Mouse (Mus musculus): Measurements from ENCODE around the gene Taok1. TPM values are rescaled to one million over a fixed set of nuclear protein-coding genes. Genes with fewer than 3 reads are reported as not detected.

Taok1 gene
- polyA plus RNA-seq, 1 experiment, result 5.8 TPM

GRCm38 (mm10) chr11:77513811-77514170 is 93.8 kb downstream of the Taok1 start:
- peaks cover 36% of the 10 kb centered on the region for H3K4me1 ChIP-seq (ENCODE audit: control insufficient read depth, insufficient read depth, low read length)
- H3K36me3 ChIP-seq (ENCODE audit: control insufficient read depth, insufficient read depth, low read length), result no peaks in the 10 kb centered on the region
- no peak overlapping the region for H3K27ac ChIP-seq (ENCODE audit: control insufficient read depth, insufficient read depth, low read depth, low read length)
- TF ChIP-seq POLR2A (IDR thresholded peaks at IDR 0.05; ENCODE audit: control insufficient read depth, low read depth, low read length), result no peak
- TF ChIP-seq CTCF (IDR thresholded peaks at IDR 0.05; ENCODE audit: control insufficient read depth, insufficient read depth, insufficient replicate concordance, low read depth, low read length), result no peak
- H3K4me3 ChIP-seq (ENCODE audit: control insufficient read depth, low read depth, low read length), result peak overlapping the region; percentile 80
- H3K27me3 ChIP-seq (ENCODE audit: control insufficient read depth, insufficient read depth, low read length), result no peaks in the 10 kb centered on the region

GRCm38 (mm10) chr11:77512891-77513810 is 94.5 kb downstream of the Taok1 start:
- Histone ChIP-seq H3K27me3 (ENCODE audit: control insufficient read depth, insufficient read depth, low read length) (no peaks in the 10 kb centered on the region), H3K36me3 (ENCODE audit: control insufficient read depth, insufficient read depth, low read length) (no peaks in the 10 kb centered on the region), H3K4me1 (ENCODE audit: control insufficient read depth, insufficient read depth, low read length) (peaks cover 37% of the 10 kb centered on the region)

GRCm38 (mm10) chr11:77511336-77511735 is 96.3 kb downstream of the Taok1 start:
- no peaks in the 10 kb centered on the region for H3K27me3 ChIP-seq (ENCODE audit: control insufficient read depth, insufficient read depth, low read length)
- TF ChIP-seq POLR2A (IDR thresholded peaks at IDR 0.05; ENCODE audit: control insufficient read depth, low read depth, low read length) (no peak), CTCF (IDR thresholded peaks at IDR 0.05; ENCODE audit: control insufficient read depth, insufficient read depth, insufficient replicate concordance, low read depth, low read length) (no peak)
- H3K4me1 ChIP-seq (ENCODE audit: control insufficient read depth, insufficient read depth, low read length), result peaks cover 42% of the 10 kb centered on the region
- H3K36me3 ChIP-seq (ENCODE audit: control insufficient read depth, insufficient read depth, low read length), result no peaks in the 10 kb centered on the region
- no peak overlapping the region for H3K4me3 ChIP-seq (ENCODE audit: control insufficient read depth, low read depth, low read length)
- no peak overlapping the region for H3K27ac ChIP-seq (ENCODE audit: control insufficient read depth, insufficient read depth, low read depth, low read length)

More at GRCm38 (mm10) chr11:77512891-77513810, 94.5 kb downstream of the Taok1 start:
- peak overlapping the region; percentile 80 for H3K27ac ChIP-seq (ENCODE audit: control insufficient read depth, insufficient read depth, low read depth, low read length)
- H3K4me3 ChIP-seq (ENCODE audit: control insufficient read depth, low read depth, low read length), result peak overlapping the region; percentile 80
- TF ChIP-seq POLR2A (IDR thresholded peaks at IDR 0.05; ENCODE audit: control insufficient read depth, low read depth, low read length), result peak; percentile 42
- TF ChIP-seq CTCF (IDR thresholded peaks at IDR 0.05; ENCODE audit: control insufficient read depth, insufficient read depth, insufficient replicate concordance, low read depth, low read length), result no peak

GRCm38 (mm10) chr11:77508068-77509021 is 99.3 kb downstream of the Taok1 start:
- Histone ChIP-seq H3K4me3 (ENCODE audit: control insufficient read depth, low read depth, low read length) (peak overlapping the region; percentile 84), H3K27ac (ENCODE audit: control insufficient read depth, insufficient read depth, low read depth, low read length) (no peak overlapping the region), H3K4me1 (ENCODE audit: control insufficient read depth, insufficient read depth, low read length) (peaks cover 19% of the 10 kb centered on the region), H3K27me3 (ENCODE audit: control insufficient read depth, insufficient read depth, low read length) (no peaks in the 10 kb centered on the region), H3K36me3 (ENCODE audit: control insufficient read depth, insufficient read depth, low read length) (peaks cover 2% of the 10 kb centered on the region)
- TF ChIP-seq POLR2A (IDR thresholded peaks at IDR 0.05; ENCODE audit: control insufficient read depth, low read depth, low read length), result peak; percentile 20
- TF ChIP-seq CTCF (IDR thresholded peaks at IDR 0.05; ENCODE audit: control insufficient read depth, insufficient read depth, insufficient replicate concordance, low read depth, low read length), result peak; percentile 76

- H3K4me3 ChIP-seq (ENCODE audit: control insufficient read depth, low read depth, low read length), result no peak overlapping the region
- peaks cover 18% of the 10 kb centered on the region for H3K4me1 ChIP-seq (ENCODE audit: control insufficient read depth, insufficient read depth, low read length)
- TF ChIP-seq POLR2A (IDR thresholded peaks at IDR 0.05; ENCODE audit: control insufficient read depth, low read depth, low read length) (no peak), CTCF (IDR thresholded peaks at IDR 0.05; ENCODE audit: control insufficient read depth, insufficient read depth, insufficient replicate concordance, low read depth, low read length) (no peak)
- no peak overlapping the region for H3K27ac ChIP-seq (ENCODE audit: control insufficient read depth, insufficient read depth, low read depth, low read length)
- H3K27me3 ChIP-seq (ENCODE audit: control insufficient read depth, insufficient read depth, low read length), result no peaks in the 10 kb centered on the region
- peaks cover 2% of the 10 kb centered on the region for H3K36me3 ChIP-seq (ENCODE audit: control insufficient read depth, insufficient read depth, low read length)
Measured at GRCm38 (mm10) chr11:77507426-77507825, 100.2 kb downstream of the Taok1 start.

GRCm38 (mm10) chr11:77506941-77507340 is 100.7 kb downstream of the Taok1 start:
- H3K4me1 ChIP-seq (ENCODE audit: control insufficient read depth, insufficient read depth, low read length), result peaks cover 16% of the 10 kb centered on the region
- no peak overlapping the region for H3K27ac ChIP-seq (ENCODE audit: control insufficient read depth, insufficient read depth, low read depth, low read length)
- TF ChIP-seq POLR2A (IDR thresholded peaks at IDR 0.05; ENCODE audit: control insufficient read depth, low read depth, low read length), result no peak
- TF ChIP-seq CTCF (IDR thresholded peaks at IDR 0.05; ENCODE audit: control insufficient read depth, insufficient read depth, insufficient replicate concordance, low read depth, low read length), result no peak
- H3K36me3 ChIP-seq (ENCODE audit: control insufficient read depth, insufficient read depth, low read length), result peaks cover 2% of the 10 kb centered on the region
- H3K27me3 ChIP-seq (ENCODE audit: control insufficient read depth, insufficient read depth, low read length), result no peaks in the 10 kb centered on the region
- H3K4me3 ChIP-seq (ENCODE audit: control insufficient read depth, low read depth, low read length), result no peak overlapping the region

- Histone ChIP-seq H3K4me3 (ENCODE audit: control insufficient read depth, low read depth, low read length) (no peak overlapping the region), H3K4me1 (ENCODE audit: control insufficient read depth, insufficient read depth, low read length) (peaks cover 16% of the 10 kb centered on the region), H3K27ac (ENCODE audit: control insufficient read depth, insufficient read depth, low read depth, low read length) (peak overlapping the region; percentile 39; the same call in 1 of the 2 replicates), H3K27me3 (ENCODE audit: control insufficient read depth, insufficient read depth, low read length) (no peaks in the 10 kb centered on the region), H3K36me3 (ENCODE audit: control insufficient read depth, insufficient read depth, low read length) (peaks cover 2% of the 10 kb centered on the region)
- no peak for TF ChIP-seq CTCF (IDR thresholded peaks at IDR 0.05; ENCODE audit: control insufficient read depth, insufficient read depth, insufficient replicate concordance, low read depth, low read length)
- no peak for TF ChIP-seq POLR2A (IDR thresholded peaks at IDR 0.05; ENCODE audit: control insufficient read depth, low read depth, low read length)
Measured at GRCm38 (mm10) chr11:77506273-77506672, 101.3 kb downstream of the Taok1 start.

Measured in testis, adult 2 months (tissue).